Mouse (Mus musculus) T-helper 2 cell (primary cell): ENCODE results near the gene Ccdc185.

ENCODE experiments used
- in situ Hi-C: fragments of 300-600 bp; cut with MboI, MseI; formaldehyde crosslinking; loops from one replicate; pipeline ENCODE4 v1.15.1; 2025; ENCODE audit warnings: high pct_unique_total_duplicates

Gene Ccdc185

DNA sequence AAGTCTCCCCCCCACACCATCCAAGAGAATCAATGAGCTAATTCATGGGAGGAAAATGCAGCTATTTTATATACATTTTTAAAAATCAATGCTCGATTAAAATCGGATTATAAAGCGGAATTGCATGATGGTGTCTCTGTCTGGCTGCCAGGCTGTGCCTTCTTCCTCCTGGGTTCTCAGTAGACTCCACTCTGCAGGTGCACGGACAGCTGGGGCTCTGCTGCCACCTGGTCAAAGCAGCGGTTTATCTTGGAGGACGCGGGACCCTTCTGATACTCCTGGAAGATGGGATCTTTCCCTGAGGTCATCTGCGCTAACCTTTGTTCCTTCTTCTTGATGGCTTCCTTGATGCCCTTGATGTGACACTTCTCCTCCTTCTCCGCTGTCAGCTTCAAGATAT lies 1.9 kb downstream of the Ccdc185 start:
- in situ Hi-C loops: no loop called here

DNA sequence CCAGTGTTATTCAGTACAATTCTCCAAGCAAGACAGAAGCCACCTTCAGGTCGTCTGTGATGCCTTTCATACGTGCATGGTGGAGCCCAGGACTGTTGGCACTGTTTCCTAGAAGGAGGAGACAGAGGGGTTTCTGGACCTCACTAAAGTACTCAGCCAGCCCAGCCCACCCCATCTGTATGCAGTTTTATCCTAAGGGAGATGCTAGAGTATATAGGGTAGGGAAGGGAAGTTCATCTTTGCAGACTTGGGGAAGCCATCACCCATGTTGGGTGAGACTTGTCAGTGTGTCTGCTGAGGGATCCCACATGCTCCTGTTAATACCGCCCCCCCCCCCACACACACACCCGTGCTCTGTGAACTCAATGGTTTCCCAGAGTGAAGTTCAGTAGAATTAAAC lies 13.1 kb downstream of the Ccdc185 start:
- in situ Hi-C loops: no loop called here

DNA sequence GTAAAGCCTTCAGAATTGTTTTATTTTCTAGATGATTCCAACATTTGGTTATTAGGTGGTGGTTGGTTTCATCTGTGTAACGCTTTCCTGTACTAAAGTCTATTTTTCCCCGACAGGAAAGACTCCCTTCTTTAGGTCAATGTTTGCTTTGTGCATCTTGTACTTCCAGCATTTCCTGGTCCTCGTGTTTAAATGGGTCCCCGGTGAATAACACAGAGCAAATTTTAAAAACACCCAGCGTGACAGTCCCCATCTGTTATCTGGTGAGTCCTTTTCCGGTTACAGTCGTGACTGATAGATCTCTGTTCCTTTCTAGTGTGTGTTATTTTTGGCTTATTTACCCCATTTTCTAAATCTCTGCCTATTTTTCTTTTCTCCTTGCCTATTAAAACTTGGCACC lies 16.3 kb downstream of the Ccdc185 start:
- in situ Hi-C loops: no loop called here

DNA sequence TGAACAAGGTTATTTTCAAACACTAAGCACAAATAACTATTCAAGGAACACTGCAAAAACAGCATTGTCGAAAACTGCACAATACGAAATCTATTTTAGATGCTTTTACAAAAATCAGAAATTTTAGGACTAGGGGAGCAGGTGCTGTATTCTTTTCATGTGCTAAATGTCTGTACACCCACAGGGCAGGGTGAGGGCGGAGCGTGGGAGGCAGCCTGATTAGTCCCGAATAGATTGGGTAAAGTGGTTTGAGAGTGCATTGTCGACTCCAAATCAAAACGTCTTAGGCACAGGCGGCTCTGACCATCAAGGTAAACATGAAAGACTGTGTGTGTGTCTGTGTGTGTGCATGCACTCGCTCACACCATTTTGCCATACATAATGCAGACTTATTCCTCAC lies 20.0 kb downstream of the Ccdc185 start:
- in situ Hi-C loops: no loop called here

DNA sequence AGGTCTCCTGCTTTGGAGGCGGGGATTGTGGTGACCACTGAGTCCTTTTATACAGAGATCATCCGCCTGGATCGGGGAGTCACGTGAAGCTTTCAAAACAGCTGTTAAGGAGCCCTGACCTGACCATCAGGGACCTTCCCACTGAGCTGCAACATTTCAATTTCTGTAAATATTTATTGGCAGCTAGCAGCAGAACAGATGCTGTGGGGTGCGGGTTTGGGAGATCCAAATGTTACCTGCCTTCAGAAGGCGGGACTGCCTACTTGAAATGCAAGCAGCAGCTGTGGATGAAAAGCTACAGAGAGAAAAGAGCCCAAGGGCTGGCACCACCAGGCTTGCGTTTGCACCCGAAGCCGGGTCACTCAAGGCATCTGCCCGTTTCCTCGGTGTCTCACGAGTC lies 21.4 kb downstream of the Ccdc185 start:
- in situ Hi-C loops: no loop called here

DNA sequence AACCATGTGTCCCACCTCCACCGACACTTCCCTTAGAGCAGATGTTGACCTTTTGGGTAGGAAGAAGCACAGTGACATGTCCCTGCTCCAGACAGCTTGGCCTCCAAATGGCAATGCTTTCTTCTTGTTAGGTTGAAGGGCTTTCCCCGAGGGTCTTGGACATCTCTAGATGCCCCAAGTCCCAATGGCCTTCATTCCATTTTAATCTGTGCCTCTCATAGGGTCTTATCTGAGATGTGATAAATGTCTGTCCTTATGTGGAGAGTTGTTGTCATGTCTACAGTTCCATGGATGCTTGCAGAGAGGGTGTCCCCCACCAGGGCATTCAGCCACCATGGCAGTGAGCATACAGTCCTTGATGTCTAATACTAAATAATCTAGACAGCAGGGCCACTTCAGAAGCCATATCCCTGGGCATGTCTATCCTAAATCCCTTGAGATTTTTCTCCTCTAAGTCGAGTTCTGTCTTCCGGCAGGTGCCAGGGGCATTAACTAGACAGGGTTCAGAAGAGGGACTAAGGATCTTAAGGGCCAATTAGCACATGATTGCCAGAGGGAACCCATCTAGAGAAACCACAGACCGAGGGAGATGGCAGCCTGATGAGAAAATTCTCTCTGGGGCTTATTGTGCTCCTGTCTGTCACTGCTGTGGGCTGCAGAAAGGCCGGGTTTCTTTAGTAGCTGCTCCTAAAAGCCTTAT lies 34.6 kb downstream of the Ccdc185 start:
- in situ Hi-C loops: no loop called here

DNA sequence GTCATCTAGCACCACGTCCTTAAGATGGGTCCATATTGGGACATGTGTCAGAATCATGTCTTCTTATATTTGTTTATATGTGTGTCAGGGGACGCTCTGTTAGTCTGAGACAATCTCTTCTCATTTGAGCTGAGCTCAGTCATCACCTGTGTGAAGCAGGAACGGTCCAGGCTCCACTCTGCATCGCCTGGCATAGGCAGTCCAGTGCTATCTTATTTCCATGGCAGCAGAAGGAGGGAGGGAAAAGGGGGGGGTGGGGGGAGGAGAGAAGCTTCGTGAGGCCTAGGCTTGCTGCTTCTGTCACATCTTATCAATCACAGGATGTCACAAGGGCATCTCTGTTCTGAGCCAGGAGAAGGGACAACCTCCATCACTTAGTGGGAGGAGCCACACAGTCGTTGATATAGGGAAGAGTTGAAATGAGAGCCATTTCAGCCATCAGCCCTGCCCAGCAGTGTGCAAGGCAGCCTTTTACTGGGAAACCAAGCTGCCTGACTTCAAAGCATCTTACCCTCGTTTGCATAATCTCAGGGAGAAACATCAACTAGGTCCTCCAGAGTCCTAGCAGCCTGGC lies 37.5 kb downstream of the Ccdc185 start:
- in situ Hi-C loops: no loop called here

DNA sequence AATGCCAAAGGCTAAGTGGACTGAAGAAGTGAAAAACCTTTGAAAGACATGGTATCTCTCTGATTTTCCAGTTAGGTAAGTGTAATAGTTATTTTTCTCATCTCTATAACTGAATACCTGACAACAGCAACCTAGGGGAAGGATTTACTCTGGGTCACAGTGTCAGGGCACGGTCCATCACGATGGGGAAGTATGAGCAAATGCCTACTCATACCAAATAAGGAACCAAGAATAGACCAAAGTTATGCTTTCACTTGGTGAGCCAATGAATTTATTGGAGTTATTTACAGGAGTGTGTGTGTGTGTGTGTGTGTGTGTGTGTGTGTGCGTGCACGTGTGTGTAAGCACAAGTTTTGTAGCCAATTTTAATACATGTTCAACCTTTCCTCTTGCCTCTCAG lies 41.5 kb downstream of the Ccdc185 start:
- in situ Hi-C loops: loop anchor here (10.0 kb wide), 1 partner anchor 1223 kb away; no protein-coding TSS in a partner anchor

DNA sequence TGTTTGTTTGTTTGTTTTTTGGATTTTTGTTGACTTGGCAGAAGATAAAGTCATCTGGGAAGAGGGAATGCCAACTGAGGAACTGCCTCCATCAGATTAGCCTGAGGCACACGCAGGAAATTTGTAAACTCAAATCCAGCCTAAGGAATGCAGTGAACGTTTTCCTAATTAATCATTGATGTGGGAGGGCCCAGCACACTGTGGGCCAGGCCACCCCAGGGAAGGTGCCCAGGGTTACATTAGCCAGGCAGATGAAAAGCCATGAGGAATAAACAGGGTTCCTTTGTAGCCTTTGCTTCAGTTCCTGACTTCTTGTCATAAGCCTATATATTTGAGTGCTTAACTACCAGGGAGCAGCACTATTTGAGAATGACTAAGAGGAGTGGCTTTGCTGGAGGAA lies 44.1 kb downstream of the Ccdc185 start:
- in situ Hi-C loops: loop anchor here (10.0 kb wide), 1 partner anchor 1220 kb away; no protein-coding TSS in a partner anchor

DNA sequence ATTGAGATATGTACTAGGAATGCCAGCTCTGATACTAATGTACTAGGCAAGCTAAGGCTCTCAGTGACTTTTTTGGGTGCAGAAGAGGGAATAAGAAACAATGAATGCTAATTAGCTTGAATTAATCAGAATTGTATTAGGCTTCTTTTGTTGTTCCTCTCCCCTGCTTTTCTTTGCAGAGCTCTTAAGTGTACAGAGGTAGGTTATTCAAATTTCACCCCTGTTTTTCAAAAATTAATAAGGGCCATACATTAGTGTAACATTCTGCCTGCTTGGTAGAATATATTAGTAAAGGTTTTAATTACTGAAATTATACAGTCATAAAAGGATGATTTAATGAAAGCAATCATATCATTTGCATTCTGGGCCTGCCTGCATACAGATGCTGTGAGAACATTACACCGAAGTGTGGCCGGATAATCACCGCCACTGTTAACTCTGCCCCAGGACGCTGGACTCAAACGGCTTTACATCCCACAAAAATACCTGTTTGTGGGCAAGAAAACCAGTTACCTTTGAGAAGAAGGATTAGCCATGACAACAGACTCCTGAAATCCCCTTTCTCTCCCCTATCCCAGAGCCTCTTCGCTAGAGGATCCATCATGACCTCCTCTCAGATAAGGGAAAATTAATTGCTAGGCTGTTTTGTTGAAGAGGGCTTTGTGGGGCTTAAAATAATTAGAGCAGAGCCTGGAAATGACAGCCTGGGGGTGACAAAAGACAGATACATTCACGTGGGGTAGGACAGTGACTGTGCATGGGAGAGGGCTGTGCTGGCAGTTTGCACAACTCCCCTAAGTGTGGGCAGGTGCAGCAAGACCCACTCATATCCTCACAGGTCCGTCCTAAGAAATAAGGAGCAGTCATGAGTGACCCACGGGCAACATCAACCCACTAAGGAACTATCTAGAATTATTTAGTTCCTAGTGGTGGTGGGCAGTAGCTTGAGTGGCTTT lies 49.3 kb downstream of the Ccdc185 start:
- in situ Hi-C loops: loop anchor here (10.0 kb wide), 1 partner anchor 1215 kb away; no protein-coding TSS in a partner anchor
